Mouse (Mus musculus) hindbrain, embryonic 12.5 days (tissue): Measurements from ENCODE around the gene Lsmem1. TPM values are rescaled to one million over a fixed set of nuclear protein-coding genes. Genes with fewer than 3 reads are reported as not detected.
"Not testable (repeated sequence)": the region's sequence is repeated elsewhere in the genome, so short reads cannot be mapped to it uniquely, and the experiment has no call there.

Experiments
- ATAC-seq: fragments of 200-750 bp; cut with Nextera tagmentation; 2 replicates; pipeline ENCODE4 v1.8.0; 2017; ENCODE audit warnings: moderate TSS enrichment; ENCODE audit not compliant: low FRiP score
- H3K27ac ChIP-seq: fragments of 300-500 bp; sonication (generic); 2 replicates; pipeline ENCODE4 v1.5.1; 2016; ENCODE audit warnings: mild to moderate bottlenecking
- H3K27me3 ChIP-seq: fragments of 300-500 bp; sonication (generic); 2 replicates; pipeline ENCODE4 v1.6.1; 2016; ENCODE audit warnings: mild to moderate bottlenecking
- H3K36me3 ChIP-seq: fragments of 300-500 bp; sonication (generic); 2 replicates; pipeline ENCODE4 v1.6.1; 2016; ENCODE audit warnings: mild to moderate bottlenecking
- H3K4me1 ChIP-seq: fragments of 300-500 bp; sonication (generic); 2 replicates; pipeline ENCODE4 v1.6.1; 2016
- H3K4me2 ChIP-seq: fragments of 300-500 bp; sonication (generic); replicated peaks from 2 replicates; pipeline ENCODE4 v1.6.1; 2016; ENCODE audit warnings: mild to moderate bottlenecking
- H3K4me3 ChIP-seq: fragments of 300-500 bp; sonication (generic); 2 replicates; pipeline ENCODE4 v1.5.1; 2016; ENCODE audit warnings: mild to moderate bottlenecking
- H3K9ac ChIP-seq: fragments of 300-500 bp; sonication (generic); 2 replicates; pipeline ENCODE4 v1.6.1; 2016; ENCODE audit warnings: mild to moderate bottlenecking, moderate library complexity
- H3K9me3 ChIP-seq: fragments of 300-500 bp; sonication (generic); replicated peaks from 2 replicates; pipeline ENCODE4 v1.6.1; 2016; ENCODE audit warnings: mild to moderate bottlenecking
- WGBS: fragments of 180-500 bp; shearing (Covaris S2); methylation state at CpG from one replicate; pipeline ENCODE4 v1.1.7; 2016; 5-methylcytosine and 5-hydroxymethylcytosine counted together
- polyA plus RNA-seq: library from polyadenylated mRNA; unstranded; fragments of >200 nt; fragmentation: Nextera tagmentation; extraction: Ambion mirVana; gene quantifications from 2 replicates; pipeline ENCODE4 v1.2.1, GENCODE M21; 2016

The Lsmem1 gene
- polyA plus RNA-seq, 1 experiment from 2014 or later = not detected

DNA sequence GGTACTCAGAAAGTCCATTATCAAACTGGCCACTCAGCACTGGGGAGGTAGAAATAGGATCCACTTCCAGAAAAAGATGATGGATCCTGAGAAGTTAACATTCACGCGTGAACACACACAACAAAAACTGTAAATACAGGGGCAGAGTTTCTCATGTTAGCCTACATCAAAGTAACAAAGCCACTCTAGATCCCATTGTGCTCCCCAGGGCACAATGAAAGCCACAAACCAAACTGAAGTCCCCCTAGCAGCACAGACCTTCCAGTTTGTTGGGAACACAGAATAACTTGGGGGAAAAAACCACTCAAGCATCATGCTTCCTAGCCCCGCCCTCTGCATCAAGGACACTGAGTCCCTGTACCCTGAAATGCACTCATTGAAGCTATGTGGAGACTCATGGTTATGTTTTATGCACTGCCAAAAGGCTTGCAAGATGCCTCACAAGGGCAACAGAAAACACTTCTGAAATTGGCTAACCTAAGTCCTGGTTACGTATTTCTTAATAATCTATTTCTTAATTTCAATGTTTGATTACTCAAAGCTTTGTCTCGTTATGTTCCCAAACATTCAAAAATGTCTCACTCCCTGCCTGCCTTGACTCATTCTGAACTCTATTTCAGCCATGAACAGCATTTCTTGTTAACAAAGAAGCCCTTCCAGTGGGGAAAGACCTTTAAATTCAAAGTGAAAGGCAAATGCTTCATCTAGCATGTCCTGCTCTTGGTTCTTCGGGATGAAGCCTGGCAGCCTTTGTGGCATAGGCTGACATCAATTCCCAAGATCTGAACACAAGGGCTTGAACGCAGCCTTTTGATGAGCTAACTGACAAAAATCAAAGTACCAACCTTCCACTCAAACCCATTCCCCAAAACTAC lies 3.1 kb upstream of the Lsmem1 start:
- peaks cover 51% of the 10 kb centered on the region for H3K36me3 ChIP-seq
- WGBS = 92% methylated on average over 7 of the region's 7 CpGs

DNA sequence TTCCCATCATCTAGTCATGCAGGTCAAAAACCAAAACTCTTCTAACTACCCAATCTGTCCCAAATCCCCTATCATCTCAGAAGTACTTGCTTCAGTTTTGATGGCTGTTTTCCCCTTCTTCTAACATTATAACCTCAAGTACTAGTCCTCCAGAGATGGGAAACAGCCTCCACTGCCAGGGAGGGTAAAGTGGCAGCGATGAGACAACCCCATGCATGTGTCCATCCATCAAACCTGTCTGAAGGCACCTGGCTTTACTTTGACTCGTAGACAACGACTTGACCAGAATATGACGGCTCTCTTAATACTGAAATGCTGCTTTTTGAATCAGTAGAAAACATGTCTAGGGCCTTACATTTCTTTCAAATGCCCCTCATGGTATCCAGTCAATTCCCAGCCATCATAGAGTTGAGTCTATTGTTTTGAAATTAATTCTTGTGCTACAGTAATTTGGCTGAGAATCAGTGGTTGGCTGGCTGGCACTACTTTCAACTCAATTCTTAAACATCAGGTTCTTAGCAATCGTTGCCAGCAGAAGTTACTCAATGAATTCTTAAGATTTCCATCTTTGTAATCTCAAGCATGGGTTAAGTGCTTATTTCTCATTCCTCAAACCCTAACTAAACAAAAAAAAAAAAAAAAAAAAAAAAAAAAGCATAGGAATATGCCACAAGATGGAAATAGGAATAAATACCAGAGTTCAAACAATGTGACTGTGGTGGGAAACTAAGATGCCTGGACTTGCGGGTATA lies 1.4 kb upstream of the Lsmem1 start:
- Histone ChIP-seq H3K4me1 (no peaks in the 10 kb centered on the region), H3K9me3 (no peaks in the 10 kb centered on the region), H3K4me3 (no peak overlapping the region), H3K4me2 (no peak overlapping the region), H3K27ac (no peak overlapping the region), H3K36me3 (peaks cover 37% of the 10 kb centered on the region), H3K27me3 (no peaks in the 10 kb centered on the region), H3K9ac (no peak overlapping the region)
- no peak for ATAC-seq
- 91% methylated on average over 6 of the region's 6 CpGs for WGBS

More for the DNA sequence above, 3.1 kb upstream of the Lsmem1 start:
- H3K4me3 ChIP-seq = no peak overlapping the region
- H3K9me3 ChIP-seq = no peaks in the 10 kb centered on the region
- no peak for ATAC-seq
- no peak overlapping the region for H3K4me2 ChIP-seq
- H3K4me1 ChIP-seq = no peaks in the 10 kb centered on the region
- no peak overlapping the region for H3K9ac ChIP-seq
- no peak overlapping the region for H3K27ac ChIP-seq
- H3K27me3 ChIP-seq = no peaks in the 10 kb centered on the region

DNA sequence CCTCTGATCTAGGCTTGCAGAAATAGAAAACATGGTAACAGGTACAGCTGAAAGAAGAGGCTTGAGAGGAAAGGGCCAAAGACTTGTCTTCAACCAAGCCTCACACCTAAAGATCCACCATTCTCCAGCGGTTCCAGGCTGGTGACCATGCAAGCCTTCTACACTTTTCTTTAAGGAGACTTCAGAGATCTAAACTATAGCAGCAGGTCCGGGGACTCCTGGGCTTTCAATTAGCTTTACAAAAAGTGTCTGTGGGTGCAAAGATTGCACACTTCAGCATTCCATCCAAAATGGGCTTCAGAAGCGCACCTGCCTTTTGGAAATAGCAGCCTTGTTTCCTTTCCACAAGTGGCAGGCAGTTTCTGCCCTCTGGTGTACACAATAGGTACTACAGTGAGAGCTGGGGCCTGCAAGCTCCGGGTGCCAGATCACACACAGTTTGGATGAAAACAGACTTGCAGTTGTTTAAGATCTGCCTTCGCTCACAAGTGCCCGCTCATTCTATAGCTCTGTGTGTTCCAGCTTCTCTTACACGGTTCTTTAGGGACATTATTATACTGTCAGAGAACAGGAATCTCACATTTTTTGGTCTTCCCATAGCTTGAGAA lies 609 bp upstream of the Lsmem1 start:
- peaks cover 29% of the 10 kb centered on the region for H3K36me3 ChIP-seq
- no peaks in the 10 kb centered on the region for H3K27me3 ChIP-seq
- H3K4me2 ChIP-seq = no peak overlapping the region
- H3K27ac ChIP-seq = no peak overlapping the region
- 57% methylated on average over 7 of the region's 7 CpGs for WGBS
- ATAC-seq = no peak
- no peaks in the 10 kb centered on the region for H3K4me1 ChIP-seq
- H3K9ac ChIP-seq = no peak overlapping the region
- H3K9me3 ChIP-seq = no peaks in the 10 kb centered on the region
- no peak overlapping the region for H3K4me3 ChIP-seq

DNA sequence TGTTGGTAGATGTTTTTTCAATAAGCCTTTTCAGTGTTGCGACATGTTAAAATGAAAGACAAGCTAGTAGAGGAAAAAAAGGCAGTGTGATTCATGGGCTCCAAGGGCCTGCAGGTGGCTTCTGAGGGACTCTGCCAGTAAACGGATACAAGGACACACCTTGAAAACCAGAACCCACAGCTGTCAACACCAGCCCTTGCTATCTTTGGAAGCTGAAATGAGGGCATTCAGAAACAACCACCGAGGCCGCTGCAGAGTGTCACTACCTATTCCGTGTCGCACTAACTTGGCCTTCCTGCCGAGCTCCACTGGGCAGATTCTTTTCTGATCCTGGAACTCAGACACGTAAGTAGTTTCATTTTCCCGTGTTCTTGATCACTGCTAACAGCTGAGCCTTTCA lies 863 bp downstream of the Lsmem1 start:
- H3K27ac ChIP-seq = no peak overlapping the region
- no peak for ATAC-seq
- no peaks in the 10 kb centered on the region for H3K9me3 ChIP-seq
- no peaks in the 10 kb centered on the region for H3K4me1 ChIP-seq
- 81% methylated on average over 9 of the region's 9 CpGs for WGBS
- no peak overlapping the region for H3K4me3 ChIP-seq
- peaks cover 15% of the 10 kb centered on the region; the same call in 1 of the 2 replicates for H3K36me3 ChIP-seq
- H3K4me2 ChIP-seq = no peak overlapping the region
- H3K9ac ChIP-seq = no peak overlapping the region
- H3K27me3 ChIP-seq = no peaks in the 10 kb centered on the region

DNA sequence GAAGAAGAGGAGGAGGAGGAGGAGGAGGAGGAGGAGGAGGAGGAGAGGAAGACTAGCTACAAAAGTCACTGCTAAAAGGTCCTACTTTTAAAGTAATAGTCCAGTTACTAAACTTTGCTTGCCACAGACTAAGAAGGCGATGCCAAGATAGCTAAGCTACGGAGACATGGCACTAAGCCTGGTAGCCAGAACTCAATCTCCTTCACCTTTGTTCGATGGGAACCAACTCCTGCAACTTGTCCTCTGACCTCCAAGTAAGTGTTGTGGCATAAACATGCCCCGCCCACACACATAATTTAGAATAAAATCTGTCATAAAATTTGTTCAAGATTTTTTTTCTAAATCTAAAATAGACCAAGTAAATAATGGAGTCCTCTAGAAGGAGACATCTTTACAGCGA lies 1.3 kb downstream of the Lsmem1 start:
- Histone ChIP-seq H3K4me3 (no peak overlapping the region), H3K27ac (no peak overlapping the region), H3K36me3 (peaks cover 15% of the 10 kb centered on the region; the same call in 1 of the 2 replicates), H3K27me3 (no peaks in the 10 kb centered on the region), H3K4me2 (no peak overlapping the region), H3K9ac (no peak overlapping the region), H3K9me3 (no peaks in the 10 kb centered on the region), H3K4me1 (no peaks in the 10 kb centered on the region)
- ATAC-seq = no peak
- 94% methylated on average over 5 of the region's 5 CpGs for WGBS

DNA sequence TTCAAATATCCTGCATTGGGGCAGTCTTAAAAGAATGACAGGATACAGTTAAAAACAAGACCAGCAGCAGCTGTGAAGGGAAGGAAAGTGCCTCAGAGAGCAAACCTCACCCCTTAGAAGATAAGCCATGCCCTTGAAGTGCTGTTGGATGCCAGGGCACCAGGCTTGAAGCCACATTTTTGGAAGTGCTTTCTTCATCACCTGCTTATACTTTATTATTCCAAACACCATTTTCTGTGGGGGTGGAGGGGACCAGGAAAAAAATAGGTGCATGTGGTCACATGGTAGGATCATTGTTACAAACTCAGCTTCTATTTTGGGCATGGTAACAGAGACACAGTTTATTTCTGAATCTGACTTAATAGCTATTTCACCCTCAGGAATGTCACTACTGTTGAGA lies 1.8 kb downstream of the Lsmem1 start:
- Histone ChIP-seq H3K27me3 (no peaks in the 10 kb centered on the region), H3K9ac (no peak overlapping the region), H3K4me3 (no peak overlapping the region), H3K4me2 (no peak overlapping the region), H3K27ac (no peak overlapping the region), H3K4me1 (no peaks in the 10 kb centered on the region), H3K9me3 (no peaks in the 10 kb centered on the region), H3K36me3 (peaks cover 11% of the 10 kb centered on the region; the same call in 1 of the 2 replicates)
- ATAC-seq = no peak

DNA sequence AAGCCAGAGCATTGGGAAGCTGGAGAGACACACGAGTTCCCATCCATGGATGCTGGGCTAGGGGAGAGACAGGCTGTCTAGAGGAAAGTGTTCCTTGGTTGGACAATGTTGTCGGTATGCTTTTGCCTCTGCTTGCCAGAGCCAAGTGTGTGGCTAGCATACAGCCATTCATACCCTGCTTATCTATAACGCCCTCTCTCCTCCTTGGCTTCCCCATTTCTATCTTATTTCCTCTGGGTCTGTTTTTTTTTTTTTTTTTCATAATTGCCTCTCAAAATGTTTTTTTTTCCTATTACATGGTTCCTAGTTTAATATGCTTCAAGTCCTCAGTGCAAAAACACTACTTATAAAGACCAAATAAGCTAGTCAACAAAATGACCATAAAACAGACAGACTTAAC lies 13.8 kb downstream of the Lsmem1 start:
- no peak overlapping the region for H3K4me2 ChIP-seq
- H3K36me3 ChIP-seq = no peaks in the 10 kb centered on the region
- no peaks in the 10 kb centered on the region for H3K4me1 ChIP-seq
- ATAC-seq = no peak
- H3K27me3 ChIP-seq = no peaks in the 10 kb centered on the region
- no peak overlapping the region for H3K27ac ChIP-seq
- no peaks in the 10 kb centered on the region; the same call in 1 of the 2 replicates for H3K9me3 ChIP-seq
- WGBS = 97% methylated on average over 3 of the region's 3 CpGs
- H3K9ac ChIP-seq = no peak overlapping the region
- H3K4me3 ChIP-seq = no peak overlapping the region

DNA sequence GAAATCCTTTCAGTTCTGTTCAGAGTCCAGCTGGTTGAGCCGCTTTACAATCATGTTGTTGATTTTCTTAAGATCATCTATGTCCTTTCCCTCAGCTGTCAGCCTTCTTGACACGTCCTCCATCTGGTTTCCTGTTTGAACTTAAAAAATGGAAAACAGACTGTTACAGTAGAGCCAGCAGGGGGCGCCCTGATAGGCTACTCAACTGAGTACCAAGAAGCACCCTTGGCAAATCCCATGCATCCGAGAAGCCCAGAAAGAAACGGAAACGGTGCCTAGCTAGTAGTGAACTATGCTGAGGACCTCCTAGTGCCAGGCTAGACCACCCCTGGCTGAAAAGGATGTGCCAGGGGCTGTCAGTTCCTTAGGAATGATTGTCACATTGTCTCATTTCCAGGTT lies 22.2 kb downstream of the Lsmem1 start:
- Histone ChIP-seq H3K9me3 (no peaks in the 10 kb centered on the region; the same call in 1 of the 2 replicates), H3K36me3 (no peaks in the 10 kb centered on the region), H3K27me3 (no peaks in the 10 kb centered on the region), H3K4me2 (no peak overlapping the region), H3K9ac (no peak overlapping the region), H3K4me3 (no peak overlapping the region), H3K27ac (no peak overlapping the region), H3K4me1 (no peaks in the 10 kb centered on the region)
- no peak for ATAC-seq
- 67% methylated on average over 6 of the region's 6 CpGs for WGBS

DNA sequence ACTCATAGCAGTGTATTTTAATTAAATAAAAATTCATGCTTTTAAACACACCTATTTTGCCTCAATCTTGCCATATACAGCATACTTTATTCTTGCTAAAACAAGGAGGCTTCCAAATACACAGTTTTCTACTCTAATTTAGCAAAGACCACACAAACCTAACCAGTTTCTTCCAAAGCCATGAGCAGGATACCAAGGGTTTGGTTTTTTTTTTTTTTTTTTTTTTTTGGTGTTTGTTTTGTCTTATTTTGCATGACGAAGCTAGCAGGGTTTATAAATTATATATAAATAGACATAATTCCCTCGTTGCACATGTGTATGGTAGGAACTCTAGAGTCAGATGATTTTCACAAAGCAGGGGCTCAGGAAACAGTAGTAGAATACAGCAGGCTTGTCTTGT lies 23.1 kb downstream of the Lsmem1 start:
- H3K27me3 ChIP-seq = no peaks in the 10 kb centered on the region
- H3K36me3 ChIP-seq = no peaks in the 10 kb centered on the region
- H3K4me2 ChIP-seq = no peak overlapping the region
- no peak overlapping the region for H3K4me3 ChIP-seq
- ATAC-seq = no peak
- no peak overlapping the region for H3K9ac ChIP-seq
- H3K27ac ChIP-seq = no peak overlapping the region
- H3K4me1 ChIP-seq = no peaks in the 10 kb centered on the region
- no peaks in the 10 kb centered on the region; the same call in 1 of the 2 replicates for H3K9me3 ChIP-seq
- 88% methylated on average over 2 of the region's 2 CpGs for WGBS

DNA sequence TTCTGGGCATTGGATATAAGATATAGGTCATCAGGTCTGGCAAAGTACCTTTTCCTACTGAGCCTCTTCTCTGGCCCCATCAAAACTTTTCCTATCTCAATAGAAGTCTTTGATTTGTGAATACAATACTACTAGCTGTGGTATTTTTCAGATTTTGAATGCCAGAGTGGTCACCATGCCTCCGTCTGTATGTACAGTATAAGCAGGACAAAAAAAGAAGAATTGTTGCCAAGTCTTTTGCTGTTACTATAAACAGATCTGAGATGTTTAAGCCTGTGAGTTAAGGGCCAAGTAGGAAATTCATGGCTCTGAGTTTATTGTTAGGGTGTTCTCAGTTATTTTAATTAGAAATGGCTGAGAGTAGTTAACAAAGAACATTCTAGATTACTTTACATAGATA lies 24.1 kb downstream of the Lsmem1 start:
- H3K4me2 ChIP-seq, ATAC-seq, H3K36me3 ChIP-seq, H3K27ac ChIP-seq, H3K4me1 ChIP-seq, H3K9ac ChIP-seq, H3K27me3 ChIP-seq, H3K4me3 ChIP-seq, H3K9me3 ChIP-seq: not testable (repeated sequence)
- 71% methylated on average over 1 of the region's 1 CpGs for WGBS

DNA sequence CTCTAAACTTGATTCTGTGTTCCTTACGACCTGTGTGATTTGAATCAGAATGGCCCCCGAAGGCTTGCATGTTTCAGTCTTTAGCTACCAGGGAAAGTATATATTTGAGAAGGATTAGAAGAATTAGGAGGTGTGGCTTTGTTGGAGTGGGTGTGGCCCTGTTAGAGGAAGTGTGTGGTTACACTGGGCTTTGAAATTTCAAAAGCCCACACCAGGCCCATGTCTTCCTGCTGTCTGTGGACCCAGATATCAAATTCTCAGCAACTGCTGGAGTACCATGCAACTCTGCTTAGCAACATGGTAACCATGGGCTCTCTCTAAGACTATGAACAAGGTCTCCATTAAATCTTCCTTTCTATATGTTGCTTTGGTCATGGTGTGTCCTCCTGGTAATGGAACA lies 27.7 kb downstream of the Lsmem1 start:
- H3K4me1 ChIP-seq = no peaks in the 10 kb centered on the region
- no peaks in the 10 kb centered on the region for H3K9me3 ChIP-seq
- WGBS = 90% methylated on average over 2 of the region's 2 CpGs
- ATAC-seq = no peak
- no peak overlapping the region for H3K27ac ChIP-seq
- H3K4me2 ChIP-seq = no peak overlapping the region
- no peak overlapping the region for H3K4me3 ChIP-seq
- H3K9ac ChIP-seq = no peak overlapping the region
- no peaks in the 10 kb centered on the region for H3K27me3 ChIP-seq
- H3K36me3 ChIP-seq = no peaks in the 10 kb centered on the region

DNA sequence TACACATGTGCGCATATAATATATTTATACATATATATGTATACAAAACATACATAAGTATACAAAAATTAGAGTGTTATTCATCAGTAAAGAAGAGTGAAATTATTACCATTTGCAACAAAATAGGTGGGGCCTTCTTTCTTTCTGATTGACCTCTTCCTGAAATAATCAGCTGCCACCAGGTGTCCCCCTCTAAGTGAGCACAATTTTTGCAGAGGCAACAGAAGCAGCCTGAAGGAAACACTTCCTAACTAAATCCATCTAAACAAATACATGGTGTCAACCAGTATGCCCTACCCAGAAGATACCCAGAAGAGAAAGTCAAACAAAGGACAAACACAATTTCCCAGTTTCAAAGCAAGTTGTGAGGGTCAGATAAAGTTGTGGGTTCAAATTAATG lies 29.6 kb downstream of the Lsmem1 start:
- no peak for ATAC-seq
- no peak overlapping the region for H3K27ac ChIP-seq
- no peaks in the 10 kb centered on the region for H3K9me3 ChIP-seq
- no peak overlapping the region for H3K4me2 ChIP-seq
- WGBS = 100% methylated on average over 1 of the region's 1 CpGs
- H3K36me3 ChIP-seq = no peaks in the 10 kb centered on the region
- no peaks in the 10 kb centered on the region for H3K4me1 ChIP-seq
- H3K27me3 ChIP-seq = no peaks in the 10 kb centered on the region
- H3K9ac ChIP-seq = no peak overlapping the region
- no peak overlapping the region for H3K4me3 ChIP-seq
